Mouse (Mus musculus) CD4-positive, CD25-positive, alpha-beta regulatory T cell, adult 4 months (primary cell): Measurements from ENCODE around the gene Zbtb20. TPM values are rescaled to one million over a fixed set of nuclear protein-coding genes. Genes with fewer than 3 reads are reported as not detected.

Experiments
- ATAC-seq: one replicate; pipeline ENCODE4 v1.8.0; 2017
- polyA plus RNA-seq, 2 experiments: library from polyadenylated mRNA; unstranded; fragments of 100-300 nt; shearing (Covaris generic); gene quantifications; one replicate each; pipeline ENCODE4 v1.2.1; 2017

Gene Zbtb20
- polyA plus RNA-seq, 2 experiments from 2014 or later: 87.0 to 104 TPM

- ATAC-seq: no peak
Observed at GRCm38 (mm10) chr16:43618286-43618685, 742.6 kb downstream of the Zbtb20 start.

DNA sequence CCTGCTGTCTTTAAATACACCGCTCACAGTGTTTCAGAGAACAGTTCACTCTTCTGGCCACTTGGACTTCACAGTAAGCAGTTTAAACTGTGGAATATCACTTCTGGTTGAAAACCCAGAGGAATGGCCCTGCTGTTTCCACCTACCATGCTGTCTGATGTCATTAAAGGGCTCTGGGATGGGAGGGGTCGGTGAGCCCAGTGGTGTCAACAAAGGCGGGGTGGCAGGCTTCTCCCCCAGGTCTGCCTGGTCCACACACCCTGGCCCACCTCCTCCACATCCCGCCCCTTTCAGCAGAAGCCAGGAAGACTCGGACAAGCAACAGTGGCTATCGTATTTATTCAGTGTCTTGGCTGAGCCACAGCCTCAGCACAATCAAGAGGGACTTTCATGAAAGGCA lies 743.6 kb downstream of the Zbtb20 start:
- peak; percentile 21 for ATAC-seq

DNA sequence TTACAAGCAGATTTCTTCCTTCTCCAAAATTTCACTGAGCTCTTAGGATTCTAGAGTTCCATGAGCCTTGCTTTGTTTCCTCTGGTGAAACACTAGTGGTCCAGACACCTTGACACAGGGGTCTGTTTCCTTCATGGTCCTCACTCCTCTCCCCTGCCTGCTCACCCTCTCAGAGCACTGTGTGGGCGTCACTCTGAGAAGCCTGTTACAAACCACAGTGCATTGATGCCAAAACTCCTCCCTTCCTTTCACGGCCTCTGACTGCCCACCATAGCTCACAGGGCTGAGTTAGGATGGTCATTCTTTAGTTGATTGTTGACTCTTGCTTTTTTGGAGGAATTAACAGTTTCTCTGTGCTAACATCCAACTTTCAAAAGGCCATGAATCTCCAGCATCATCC lies 744.7 kb downstream of the Zbtb20 start:
- ATAC-seq: peak; percentile 35

DNA sequence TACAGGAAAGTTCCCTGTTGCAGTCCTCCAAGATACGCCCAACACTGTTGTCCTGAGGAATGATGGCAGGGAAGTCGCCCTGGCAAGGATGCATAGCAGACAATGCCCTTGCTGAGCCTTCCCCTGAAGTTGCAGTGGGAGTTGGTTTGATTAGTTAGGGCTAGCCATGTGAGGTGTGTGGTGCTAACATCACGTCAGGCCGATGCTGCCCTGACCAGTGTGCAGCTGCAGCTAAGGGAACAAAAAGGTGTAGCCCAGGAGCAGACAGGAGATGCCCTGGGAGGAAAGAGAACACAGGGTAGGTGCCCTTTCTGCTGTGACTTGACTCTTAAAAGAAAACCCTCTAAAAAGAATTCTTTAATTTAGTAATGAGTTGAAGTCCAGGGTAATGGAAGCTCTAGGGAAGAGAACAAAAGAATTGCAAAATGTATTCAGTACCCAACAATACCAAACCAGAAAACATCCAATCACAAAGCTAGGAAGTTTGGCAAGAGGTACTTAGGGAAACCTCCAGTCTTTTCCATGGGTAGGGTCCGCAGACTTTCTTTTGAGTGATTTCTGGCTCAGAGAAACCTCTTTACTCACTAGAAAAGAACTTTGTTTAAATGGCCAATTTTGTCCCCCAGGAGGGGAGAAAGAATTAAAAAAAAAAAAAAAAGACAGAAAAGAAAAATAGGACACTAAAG lies 747.8 kb downstream of the Zbtb20 start:
- ATAC-seq: no peak

GRCm38 (mm10) chr16:43624876-43625275 lies 749.2 kb downstream of the Zbtb20 start:
- peak; percentile 73 for ATAC-seq

- no peak for ATAC-seq
Observed at GRCm38 (mm10) chr16:43625289-43625688, 749.6 kb downstream of the Zbtb20 start.

DNA sequence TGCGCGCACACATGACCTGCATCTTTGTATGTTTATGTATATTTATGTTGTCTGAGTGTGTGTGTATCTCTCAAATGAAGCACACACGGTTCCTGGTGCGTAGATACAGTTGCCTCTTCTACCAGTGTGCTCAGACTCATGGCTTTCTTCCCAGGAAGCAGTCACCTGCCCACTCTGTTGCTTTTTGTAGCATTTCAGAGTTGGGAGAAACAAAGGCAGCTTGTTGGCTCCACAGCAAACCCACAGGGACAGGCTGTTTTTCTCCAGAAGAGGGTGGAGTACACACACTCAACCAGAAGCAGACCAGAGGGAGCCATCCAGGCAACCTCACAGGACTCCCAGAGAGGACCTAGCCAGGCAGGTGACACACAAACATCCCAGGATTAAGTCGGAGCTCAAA lies 750.3 kb downstream of the Zbtb20 start:
- ATAC-seq: no peak

DNA sequence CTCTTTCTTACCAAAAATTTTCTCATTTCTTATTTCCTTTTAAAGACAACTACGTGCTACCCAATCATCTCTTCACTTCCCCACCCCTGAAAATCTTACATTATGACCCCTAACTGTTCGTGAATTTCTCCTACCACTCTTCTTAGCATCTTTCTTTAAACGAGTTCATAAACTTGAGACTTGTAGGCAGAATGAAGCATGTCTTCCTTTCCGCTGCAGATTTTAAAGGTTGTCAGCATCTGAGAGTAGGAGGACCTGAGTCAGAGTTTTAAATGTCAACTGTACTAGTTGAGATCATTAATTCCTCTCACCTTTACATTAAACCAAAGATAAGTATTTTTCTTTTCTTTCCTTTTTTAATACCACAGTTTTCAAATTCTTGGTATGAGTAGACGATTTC lies 753.0 kb downstream of the Zbtb20 start:
- ATAC-seq: peak; percentile 59

DNA sequence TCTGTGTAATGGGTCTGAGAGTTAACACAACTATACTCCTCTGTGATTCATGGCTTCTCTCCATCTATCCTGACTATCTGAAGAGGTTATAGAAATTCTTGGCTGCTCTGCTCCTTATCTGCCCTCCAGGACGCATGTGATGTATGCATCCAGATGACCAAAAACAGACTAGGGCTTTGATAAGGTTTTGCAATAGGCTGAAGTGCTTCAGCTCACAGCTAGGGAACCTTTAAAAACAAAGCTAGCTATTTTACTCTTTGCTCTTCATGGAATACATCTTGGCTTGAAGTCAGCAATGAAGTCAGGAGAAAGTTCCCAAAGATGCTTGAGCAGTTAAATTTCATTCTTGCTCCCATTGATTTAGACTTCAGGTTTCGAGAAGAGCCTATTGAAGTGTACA lies 756.1 kb downstream of the Zbtb20 start:
- no peak for ATAC-seq

GRCm38 (mm10) chr16:43634037-43634436 lies 758.4 kb downstream of the Zbtb20 start:
- ATAC-seq: peak; percentile 77

DNA sequence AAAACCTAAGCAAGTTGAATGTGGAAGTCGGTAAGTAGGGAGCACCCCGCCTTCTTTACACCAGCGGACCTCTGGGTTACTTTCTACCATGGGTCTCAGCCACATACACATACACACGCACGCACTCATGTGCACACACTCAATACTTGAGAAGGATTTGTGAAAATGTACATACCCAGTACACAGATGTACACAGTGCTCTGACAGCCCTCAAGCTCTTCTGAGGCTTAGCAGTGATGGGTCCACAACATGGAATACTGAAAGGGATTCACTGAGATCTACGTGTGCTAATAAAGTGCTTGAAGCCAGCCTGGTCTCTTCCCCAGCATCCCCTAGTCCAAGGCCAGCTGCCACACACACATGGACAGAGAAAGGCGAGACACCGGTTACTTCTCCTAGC lies 761.6 kb downstream of the Zbtb20 start:
- no peak for ATAC-seq

GRCm38 (mm10) chr16:43638406-43639049 lies 762.8 kb downstream of the Zbtb20 start:
- no peak for ATAC-seq

GRCm38 (mm10) chr16:43641230-43641629 lies 765.5 kb downstream of the Zbtb20 start:
- no peak for ATAC-seq

GRCm38 (mm10) chr16:43645879-43646278 lies 770.2 kb downstream of the Zbtb20 start:
- no peak for ATAC-seq

DNA sequence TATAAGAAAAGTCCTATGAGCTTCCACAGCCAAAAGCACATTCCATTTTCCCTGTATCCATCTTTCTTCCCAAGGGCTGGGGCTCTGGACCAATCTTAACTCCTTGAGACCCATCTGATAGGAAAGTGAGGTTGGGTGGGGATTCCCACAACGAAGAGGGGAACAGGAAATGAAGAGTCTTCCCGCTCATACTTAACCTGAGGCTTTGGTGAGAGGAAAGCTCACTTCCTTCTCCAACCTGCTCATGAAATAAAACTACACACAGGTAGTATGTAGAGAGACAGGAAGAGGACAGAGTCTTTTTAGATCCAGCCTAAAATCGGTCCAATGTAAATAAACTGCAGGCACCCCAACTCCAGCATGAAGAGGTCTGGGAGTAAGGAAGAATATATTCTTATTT lies 771.3 kb downstream of the Zbtb20 start:
- peak; percentile 66 for ATAC-seq

DNA sequence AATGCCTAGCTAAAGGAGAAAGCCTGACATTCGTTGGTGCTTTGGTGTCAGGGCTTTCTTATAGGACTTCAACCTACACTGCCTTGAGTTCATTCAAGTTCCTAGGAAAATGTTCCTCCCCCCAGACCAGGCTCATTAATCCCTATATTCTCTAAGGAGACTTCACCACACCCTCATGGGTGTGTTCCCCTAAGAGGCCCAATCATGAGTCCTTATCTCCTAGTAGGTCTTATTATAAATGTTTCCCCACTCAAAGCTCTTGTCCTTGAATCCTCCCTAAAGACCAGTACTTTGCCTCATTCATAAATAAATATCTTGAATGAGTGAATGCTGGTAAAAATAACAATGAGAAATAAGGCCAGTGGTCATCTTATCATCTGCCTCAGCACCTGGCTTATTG lies 772.0 kb downstream of the Zbtb20 start:
- no peak for ATAC-seq

GRCm38 (mm10) chr16:43650355-43651080 lies 774.8 kb downstream of the Zbtb20 start:
- peak; percentile 68 for ATAC-seq

DNA sequence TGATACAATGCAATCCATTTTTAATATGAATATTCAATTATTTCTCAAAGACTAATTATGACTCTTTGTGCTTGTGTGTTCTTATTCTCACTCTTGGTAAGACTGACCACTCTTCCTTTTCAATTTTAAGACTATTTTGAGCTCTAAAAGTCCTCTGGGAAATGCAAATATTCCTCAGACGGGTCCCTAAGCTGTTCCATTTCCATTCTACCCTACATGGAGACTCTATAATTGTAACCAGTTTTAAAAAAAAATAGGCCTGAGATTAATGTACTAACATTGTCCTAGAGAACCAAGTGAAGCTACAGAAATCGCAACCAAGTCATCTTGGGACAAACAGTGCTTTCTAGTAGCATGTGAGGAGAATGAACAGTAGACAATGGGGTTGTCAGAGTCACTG lies 777.6 kb downstream of the Zbtb20 start:
- ATAC-seq: no peak

DNA sequence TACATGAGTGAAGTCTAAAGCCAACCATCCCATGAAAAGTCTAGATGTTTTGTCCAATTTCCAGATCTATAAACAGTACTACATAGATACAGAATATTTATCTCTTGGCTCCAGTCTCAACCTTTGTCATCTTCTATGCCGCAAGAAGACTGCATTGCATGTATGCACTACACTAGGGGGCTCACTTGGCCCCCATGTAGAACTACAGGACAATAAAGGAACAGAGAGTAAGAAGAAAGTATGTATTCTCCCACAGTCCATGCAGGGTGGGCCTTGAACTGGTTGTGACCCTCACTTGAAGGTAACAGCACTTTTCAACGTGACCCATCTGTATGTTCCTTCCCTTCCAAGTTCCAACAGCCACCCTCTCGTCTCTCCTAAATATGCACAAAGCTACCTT lies 778.6 kb downstream of the Zbtb20 start:
- ATAC-seq: no peak

DNA sequence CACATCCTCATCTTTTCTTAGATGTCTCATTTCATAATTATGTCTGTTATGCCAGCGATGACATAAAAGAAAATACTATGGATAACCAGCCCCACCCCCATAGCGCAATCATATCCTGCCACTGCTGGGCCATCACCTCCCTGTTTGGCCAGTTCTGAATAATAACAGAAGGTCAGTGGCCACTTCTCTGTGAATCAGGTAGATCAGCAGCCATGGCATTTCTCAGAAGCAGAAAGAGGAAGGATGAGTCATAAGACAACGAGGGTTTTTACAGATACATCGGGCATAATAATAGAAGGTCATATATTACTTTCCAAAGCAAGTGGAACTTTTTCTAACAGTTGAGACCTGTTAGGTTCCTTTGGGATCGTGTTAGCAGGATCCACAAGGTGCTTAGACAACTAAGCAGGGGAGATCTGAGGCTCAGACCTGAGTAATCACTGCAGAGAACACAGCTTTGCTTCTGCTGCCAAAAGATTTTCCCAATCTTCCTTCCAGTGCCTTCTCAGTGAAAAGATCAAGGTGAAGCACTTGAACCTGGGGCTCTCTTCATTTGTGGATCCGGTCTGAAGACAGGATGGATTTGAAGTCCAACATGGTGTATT lies 779.6 kb downstream of the Zbtb20 start:
- peak; percentile 66 for ATAC-seq

DNA sequence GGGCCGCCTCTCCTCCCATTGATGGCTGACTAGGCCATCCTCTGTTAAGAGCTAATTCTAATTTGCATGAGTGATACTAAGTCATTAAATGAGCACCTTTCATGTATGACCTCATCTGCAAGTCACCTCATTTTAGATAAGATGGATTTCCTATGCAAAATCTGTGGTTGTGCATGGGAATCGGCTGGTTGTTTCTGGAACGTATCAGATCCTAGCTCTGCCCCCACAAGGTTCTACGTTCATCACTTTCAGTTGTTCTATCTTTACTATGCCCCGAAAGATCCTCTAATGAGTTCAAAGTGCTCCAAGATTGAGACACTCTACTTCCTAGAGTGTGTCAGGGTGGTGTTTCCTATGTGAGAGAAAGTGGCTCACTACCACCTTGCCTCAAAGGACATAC lies 785.9 kb downstream of the Zbtb20 start:
- ATAC-seq: peak; percentile 33

DNA sequence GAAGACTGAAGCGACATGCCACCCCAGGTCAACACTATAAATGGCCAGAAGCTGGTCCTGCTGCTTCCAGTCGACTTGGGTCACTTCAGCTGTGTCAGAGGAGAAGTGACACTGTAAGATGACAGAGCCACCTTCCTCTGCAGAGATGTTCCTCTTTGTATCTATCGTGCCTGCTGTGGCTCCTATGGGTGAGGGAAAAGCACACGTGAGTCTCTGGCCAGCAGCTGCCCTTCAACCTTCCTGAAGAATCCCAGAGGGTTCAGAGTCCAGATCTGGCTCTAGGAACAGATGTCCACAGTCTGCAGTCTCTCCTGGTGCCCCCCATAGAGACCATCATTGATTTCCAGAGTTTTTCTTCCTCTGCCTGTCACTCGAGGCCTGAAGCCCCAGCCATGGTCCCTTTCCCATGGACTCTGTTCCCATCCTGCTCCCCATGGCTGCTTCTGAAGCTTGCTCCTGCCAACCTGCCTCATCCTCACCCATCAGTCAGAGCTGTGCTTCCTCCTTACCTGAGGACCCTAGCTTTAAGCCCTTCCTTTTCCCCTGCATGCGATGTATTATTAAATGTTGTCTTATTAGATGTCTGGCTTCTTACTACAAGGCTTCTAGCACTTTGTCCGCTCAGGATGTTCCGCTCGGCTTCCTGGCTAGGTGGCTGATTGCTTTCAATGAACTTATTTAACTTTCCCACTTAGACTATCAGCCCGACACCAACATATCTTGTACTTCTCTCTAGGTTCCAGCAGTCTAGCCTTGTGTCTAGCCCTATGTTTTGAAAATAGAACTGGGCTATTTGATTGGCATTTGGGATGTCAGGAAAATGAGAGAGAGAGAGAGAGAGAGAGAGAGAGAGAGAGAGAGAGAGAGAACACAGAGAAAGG lies 786.7 kb downstream of the Zbtb20 start:
- no peak for ATAC-seq
